Mouse (Mus musculus) hindbrain, embryonic 13.5 days (tissue): ENCODE data around the gene 1700016D06Rik. TPM values are rescaled to one million over a fixed set of nuclear protein-coding genes. Genes with fewer than 3 reads are reported as not detected.

Source experiments
- ATAC-seq: fragments of 200-750 bp; cut with Nextera tagmentation; 2 replicates; pipeline ENCODE4 v1.8.0; 2017; ENCODE audit warnings: moderate TSS enrichment; ENCODE audit not compliant: low FRiP score
- H3K27ac ChIP-seq: fragments of 300-500 bp; sonication (generic); 2 replicates; pipeline ENCODE4 v1.5.1; 2015; ENCODE audit warnings: inconsistent platforms, mild to moderate bottlenecking, moderate library complexity
- H3K27me3 ChIP-seq: fragments of 300-500 bp; sonication (generic); 2 replicates; pipeline ENCODE4 v1.6.1; 2015; ENCODE audit warnings: mild to moderate bottlenecking, inconsistent platforms
- H3K36me3 ChIP-seq: fragments of 300-500 bp; sonication (generic); 2 replicates; pipeline ENCODE4 v1.6.1; 2015; ENCODE audit warnings: mild to moderate bottlenecking, inconsistent platforms
- H3K4me1 ChIP-seq: fragments of 300-500 bp; sonication (generic); replicated peaks from 2 replicates; pipeline ENCODE4 v1.6.1; 2015; ENCODE audit warnings: inconsistent platforms
- H3K4me2 ChIP-seq: fragments of 300-500 bp; sonication (generic); 2 replicates; pipeline ENCODE4 v1.6.1; 2015; ENCODE audit warnings: inconsistent platforms, mild to moderate bottlenecking, moderate library complexity
- H3K4me3 ChIP-seq: fragments of 300-500 bp; sonication (generic); 2 replicates; pipeline ENCODE4 v1.5.1; 2015; ENCODE audit warnings: mild to moderate bottlenecking, inconsistent platforms
- H3K9ac ChIP-seq: fragments of 300-500 bp; sonication (generic); 2 replicates; pipeline ENCODE4 v1.6.1; 2015; ENCODE audit warnings: mild to moderate bottlenecking, inconsistent platforms
- H3K9me3 ChIP-seq: fragments of 300-500 bp; sonication (generic); 2 replicates; pipeline ENCODE4 v1.6.1; 2016; ENCODE audit warnings: inconsistent platforms
- WGBS: fragments of 180-500 bp; shearing (Covaris S2); methylation state at CpG from one replicate; pipeline ENCODE4 v1.1.7; 2015; 5-methylcytosine and 5-hydroxymethylcytosine counted together
- polyA plus RNA-seq: library from polyadenylated mRNA; unstranded; fragments of >200 nt; fragmentation: Nextera tagmentation; extraction: Ambion mirVana; gene quantifications from 2 replicates; pipeline ENCODE4 v1.2.1, GENCODE M21; 2015

Gene 1700016D06Rik
- polyA plus RNA-seq, 1 experiment from 2014 or later = not detected

- H3K4me3 ChIP-seq = no peak overlapping the region
- H3K9me3 ChIP-seq = no peaks in the 10 kb centered on the region
- no peak overlapping the region for H3K4me2 ChIP-seq
- no peaks in the 10 kb centered on the region for H3K4me1 ChIP-seq
- ATAC-seq = no peak
- H3K27ac ChIP-seq = no peak overlapping the region
- WGBS = 89% methylated on average over 5 of the region's 5 CpGs
- H3K27me3 ChIP-seq = no peaks in the 10 kb centered on the region
- H3K9ac ChIP-seq = no peak overlapping the region
- no peaks in the 10 kb centered on the region for H3K36me3 ChIP-seq
Measured at GRCm38 (mm10) chr8:11650021-11650420, 50.8 kb downstream of the 1700016D06Rik start.

- WGBS = 82% methylated on average over 2 of the region's 2 CpGs
- Histone ChIP-seq H3K27ac (no peak overlapping the region), H3K36me3 (peaks cover 22% of the 10 kb centered on the region), H3K4me3 (no peak overlapping the region), H3K9ac (no peak overlapping the region), H3K4me2 (no peak overlapping the region), H3K4me1 (no peaks in the 10 kb centered on the region), H3K9me3 (0 out of 2 replicates have a peak, but pooled peaks cover 4% of the 10 kb centered on the region), H3K27me3 (no peaks in the 10 kb centered on the region)
- ATAC-seq = no peak
Measured at GRCm38 (mm10) chr8:11643123-11643522, 57.7 kb downstream of the 1700016D06Rik start.

DNA sequence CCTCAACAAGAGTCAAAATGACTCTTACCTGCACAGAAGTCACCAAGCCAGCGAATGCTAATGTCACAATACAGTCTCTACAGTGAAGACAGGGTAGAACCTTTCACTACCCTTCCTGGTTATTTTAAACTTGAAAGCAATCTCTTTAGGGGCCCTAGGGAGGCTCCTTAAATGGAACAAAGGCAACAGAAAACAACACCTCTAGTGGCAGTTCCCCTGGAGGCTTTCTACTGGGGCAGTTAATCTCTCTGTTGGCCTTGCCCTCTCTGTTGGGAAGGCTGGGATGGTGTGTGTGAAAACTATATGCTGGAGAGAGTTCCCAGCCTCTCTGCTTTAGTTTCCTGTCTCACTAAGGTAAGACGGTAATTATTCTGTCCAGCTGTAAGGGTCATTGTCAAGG lies 60.3 kb downstream of the 1700016D06Rik start:
- WGBS = 57% methylated on average over 2 of the region's 2 CpGs
- Histone ChIP-seq H3K27me3 (no peaks in the 10 kb centered on the region), H3K9me3 (0 out of 2 replicates have a peak, but pooled peaks cover 4% of the 10 kb centered on the region), H3K9ac (no peak overlapping the region), H3K4me2 (no peak overlapping the region), H3K4me3 (no peak overlapping the region), H3K27ac (no peak overlapping the region), H3K36me3 (peaks cover 22% of the 10 kb centered on the region), H3K4me1 (peaks cover 6% of the 10 kb centered on the region)
- no peak for ATAC-seq

DNA sequence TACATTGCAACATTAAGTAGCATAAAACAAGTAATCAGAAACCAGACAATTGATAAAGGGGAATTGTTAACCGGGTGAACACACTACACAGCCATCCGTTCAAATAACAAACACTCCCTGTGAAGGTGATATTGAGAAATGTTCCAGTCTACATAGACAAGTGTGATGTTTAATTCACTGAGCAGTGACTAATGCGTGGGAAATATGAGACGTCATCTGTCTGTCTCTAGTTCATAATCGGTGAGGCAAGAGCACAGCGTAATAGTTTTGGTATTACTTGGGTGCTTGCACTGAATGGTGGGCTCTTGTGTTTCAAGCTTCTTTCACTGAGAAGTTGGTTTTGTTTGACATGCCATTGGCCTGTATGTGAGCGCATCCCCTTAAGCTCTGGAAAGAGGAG lies 63.3 kb downstream of the 1700016D06Rik start:
- WGBS = 95% methylated on average over 7 of the region's 7 CpGs
- no peak overlapping the region for H3K27ac ChIP-seq
- no peaks in the 10 kb centered on the region for H3K27me3 ChIP-seq
- ATAC-seq = no peak
- H3K4me3 ChIP-seq = no peak overlapping the region
- no peak overlapping the region for H3K9ac ChIP-seq
- H3K36me3 ChIP-seq = peaks cover 22% of the 10 kb centered on the region
- H3K4me1 ChIP-seq = peaks cover 25% of the 10 kb centered on the region
- 0 out of 2 replicates have a peak, but pooled peaks cover 4% of the 10 kb centered on the region for H3K9me3 ChIP-seq
- H3K4me2 ChIP-seq = no peak overlapping the region

DNA sequence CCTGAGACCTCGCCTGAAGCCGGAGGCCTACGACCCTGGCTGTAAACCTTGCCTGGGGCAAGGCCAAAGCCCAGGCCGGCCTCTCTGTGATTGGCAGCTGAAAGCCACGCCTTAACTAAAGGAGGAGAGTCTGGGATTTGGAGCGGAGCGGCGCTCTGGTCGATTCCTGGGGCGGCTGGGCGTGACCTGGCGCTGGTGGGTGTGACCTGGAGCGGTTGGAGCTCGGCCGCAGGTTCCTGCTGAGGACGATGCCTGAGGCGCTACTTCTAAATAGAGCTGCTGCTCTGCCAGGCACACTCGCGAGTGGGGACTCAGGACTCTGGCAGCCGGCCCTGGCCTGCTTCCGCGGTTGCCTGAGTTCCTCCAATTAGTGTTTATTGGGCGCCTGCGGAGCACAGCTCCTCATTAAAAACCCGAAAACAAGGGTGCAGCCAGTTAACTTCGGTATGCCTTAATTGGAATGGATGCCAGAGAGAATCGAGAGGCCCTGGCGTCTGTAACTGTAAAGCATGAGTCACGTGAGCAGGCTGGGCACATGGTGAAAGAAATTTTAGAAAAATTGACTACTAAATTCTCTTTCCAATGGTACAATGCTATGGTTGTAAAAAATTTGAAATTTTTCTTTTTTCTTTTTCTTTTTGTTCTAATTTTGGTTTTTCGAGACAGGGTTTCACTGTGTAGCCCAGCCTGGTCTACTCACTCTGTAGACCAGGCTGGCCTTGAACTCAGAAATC lies 64.4 kb downstream of the 1700016D06Rik start:
- H3K9ac ChIP-seq = peak overlapping the region; percentile 97
- 4% methylated on average over 30 of the region's 30 CpGs for WGBS
- peaks cover 32% of the 10 kb centered on the region for H3K4me1 ChIP-seq
- no peaks in the 10 kb centered on the region for H3K27me3 ChIP-seq
- peak; percentile 23 for ATAC-seq
- 0 out of 2 replicates have a peak, but pooled peaks cover 4% of the 10 kb centered on the region for H3K9me3 ChIP-seq
- H3K4me2 ChIP-seq = peak overlapping the region; percentile 75
- peaks cover 26% of the 10 kb centered on the region for H3K36me3 ChIP-seq
- H3K27ac ChIP-seq = peak overlapping the region; percentile 98
- peak overlapping the region; percentile 80 for H3K4me3 ChIP-seq

DNA sequence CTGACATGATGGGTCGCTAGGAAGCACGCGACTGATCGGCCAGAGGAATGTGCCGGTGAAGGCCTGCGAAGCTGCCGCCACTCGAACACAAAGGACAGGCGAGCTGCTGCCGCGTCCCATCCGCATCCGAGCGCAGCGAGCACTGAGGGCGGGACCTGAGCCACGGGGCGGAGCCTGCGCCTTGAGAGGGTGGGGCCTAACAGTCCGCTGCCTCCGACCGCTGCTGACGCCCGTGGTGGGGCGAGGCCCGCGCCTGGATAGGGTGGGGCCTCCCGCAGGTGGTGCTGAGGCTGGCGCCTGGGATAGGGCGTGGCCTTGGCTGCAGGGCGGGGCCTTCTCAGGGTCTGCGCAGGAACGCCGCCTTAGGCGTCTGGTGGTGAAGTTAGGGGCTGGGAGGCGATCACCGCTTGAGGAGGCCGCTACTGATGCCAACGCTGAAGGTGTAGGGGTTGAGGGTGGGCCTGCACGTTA lies 65.2 kb downstream of the 1700016D06Rik start, which contains the start of gene Ankrd10:
TSS of gene Ankrd10 (minus strand) at position 147 of the 471 bp plus-strand sequence.
- H3K27me3 ChIP-seq = no peaks in the 10 kb centered on the region
- H3K9ac ChIP-seq = peak within 1 kb of the TSS; percentile 97
- peak within 1 kb of the TSS; percentile 75 for H3K4me2 ChIP-seq
- H3K36me3 ChIP-seq = peaks cover 26% of the 10 kb centered on the region
- H3K4me1 ChIP-seq = peaks cover 35% of the 10 kb centered on the region
- WGBS = under 1% methylated on average over 40 of the region's 40 CpGs
- H3K9me3 ChIP-seq = no peaks in the 10 kb centered on the region
- ATAC-seq = peak; percentile 94
- H3K27ac ChIP-seq = peak within 1 kb of the TSS; percentile 98
- H3K4me3 ChIP-seq = peak within 1 kb of the TSS; percentile 80

DNA sequence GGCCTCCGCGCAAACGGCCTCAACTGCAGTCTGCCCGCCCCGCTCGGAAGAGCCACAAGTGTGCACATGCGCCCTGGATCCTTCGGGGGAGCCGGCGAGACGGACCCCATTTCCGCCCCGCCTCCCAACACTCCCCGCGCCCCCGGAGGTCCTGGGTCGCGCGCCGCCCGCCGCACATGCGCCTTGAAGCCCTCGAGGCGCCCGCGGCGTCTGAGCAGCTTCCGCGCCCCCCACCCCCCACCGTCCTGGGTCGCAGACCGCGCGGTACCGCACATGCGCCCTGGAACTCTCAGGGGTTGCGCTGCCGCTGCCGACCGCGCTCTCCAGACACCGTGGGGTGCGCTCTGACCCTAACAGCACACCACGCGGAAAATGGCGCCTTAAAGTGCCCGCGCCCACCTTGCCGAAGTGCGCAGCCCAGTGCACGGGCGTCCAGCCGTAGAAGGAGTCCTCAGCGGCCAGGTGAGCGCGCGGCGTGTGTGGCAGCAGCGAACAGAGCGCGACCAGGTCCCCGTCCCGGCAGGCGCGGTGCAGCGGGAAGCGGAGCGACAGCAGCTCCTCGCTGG lies 65.8 kb downstream of the 1700016D06Rik start:
- Histone ChIP-seq H3K4me1 (peaks cover 40% of the 10 kb centered on the region), H3K9me3 (no peaks in the 10 kb centered on the region), H3K27ac (peak overlapping the region; percentile 98), H3K27me3 (no peaks in the 10 kb centered on the region), H3K4me3 (peak overlapping the region; percentile 80), H3K9ac (peak overlapping the region; percentile 97), H3K4me2 (peak overlapping the region; percentile 75), H3K36me3 (peaks cover 26% of the 10 kb centered on the region)
- peak; percentile 89 for ATAC-seq
- WGBS = under 1% methylated on average over 70 of the region's 70 CpGs

GRCm38 (mm10) chr8:11634331-11635011 lies 66.4 kb downstream of the 1700016D06Rik start:
- H3K4me1 ChIP-seq = peaks cover 44% of the 10 kb centered on the region
- ATAC-seq = peak; percentile 34
- under 1% methylated on average over 39 of the region's 39 CpGs for WGBS

GRCm38 (mm10) chr8:11633414-11633813 lies 67.4 kb downstream of the 1700016D06Rik start:
- Histone ChIP-seq H3K27ac (no peak overlapping the region), H3K4me2 (peak overlapping the region; percentile 75), H3K36me3 (peaks cover 33% of the 10 kb centered on the region), H3K27me3 (no peaks in the 10 kb centered on the region), H3K9me3 (no peaks in the 10 kb centered on the region), H3K4me1 (peaks cover 44% of the 10 kb centered on the region), H3K9ac (peak overlapping the region; percentile 97; the same call in 1 of the 2 replicates), H3K4me3 (peak overlapping the region; percentile 80)
- no peak for ATAC-seq
- WGBS = 63% methylated on average over 7 of the region's 7 CpGs

More at GRCm38 (mm10) chr8:11634331-11635011, 66.4 kb downstream of the 1700016D06Rik start:
- H3K27me3 ChIP-seq = no peaks in the 10 kb centered on the region
- peak overlapping the region; percentile 80 for H3K4me3 ChIP-seq
- H3K27ac ChIP-seq = peak overlapping the region; percentile 98; the same call in 1 of the 2 replicates
- H3K36me3 ChIP-seq = peaks cover 26% of the 10 kb centered on the region
- H3K9ac ChIP-seq = peak overlapping the region; percentile 97
- H3K4me2 ChIP-seq = peak overlapping the region; percentile 75
- no peaks in the 10 kb centered on the region for H3K9me3 ChIP-seq

DNA sequence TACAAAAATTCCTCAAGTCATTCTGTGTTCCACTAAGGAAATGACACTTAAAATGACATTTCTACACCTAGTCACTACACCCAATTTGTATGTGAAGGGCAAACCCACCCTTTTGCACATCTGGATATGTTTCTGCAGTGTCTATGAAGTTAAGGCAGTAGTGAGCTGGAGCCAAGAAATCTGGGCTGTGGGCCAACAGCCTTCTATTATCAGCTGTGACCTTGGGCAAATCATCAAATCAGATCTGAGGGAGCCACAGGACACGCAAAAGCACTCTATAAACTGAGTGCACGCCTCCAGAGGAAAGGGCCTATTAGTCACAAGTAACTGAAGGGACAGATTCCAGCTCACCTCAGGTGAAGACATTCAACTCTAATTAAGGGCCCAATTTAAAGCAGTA lies 68.5 kb downstream of the 1700016D06Rik start:
- no peak overlapping the region for H3K9ac ChIP-seq
- no peaks in the 10 kb centered on the region for H3K27me3 ChIP-seq
- H3K4me2 ChIP-seq = peak overlapping the region; percentile 75
- peak overlapping the region; percentile 35; the same call in 1 of the 2 replicates for H3K27ac ChIP-seq
- 30% methylated on average over 2 of the region's 2 CpGs for WGBS
- peaks cover 41% of the 10 kb centered on the region for H3K36me3 ChIP-seq
- peaks cover 44% of the 10 kb centered on the region for H3K4me1 ChIP-seq
- no peaks in the 10 kb centered on the region for H3K9me3 ChIP-seq
- ATAC-seq = no peak
- no peak overlapping the region for H3K4me3 ChIP-seq

GRCm38 (mm10) chr8:11629206-11629605 lies 71.7 kb downstream of the 1700016D06Rik start:
- no peak overlapping the region for H3K4me2 ChIP-seq
- no peak overlapping the region for H3K27ac ChIP-seq
- H3K4me1 ChIP-seq = peaks cover 35% of the 10 kb centered on the region
- H3K4me3 ChIP-seq = no peak overlapping the region
- WGBS = 90% methylated on average over 5 of the region's 5 CpGs
- no peaks in the 10 kb centered on the region for H3K27me3 ChIP-seq
- H3K36me3 ChIP-seq = peaks cover 58% of the 10 kb centered on the region
- H3K9ac ChIP-seq = no peak overlapping the region
- no peaks in the 10 kb centered on the region for H3K9me3 ChIP-seq
- no peak for ATAC-seq
